Mouse (Mus musculus): ENCODE data around the gene A930033H14Rik. TPM values are rescaled to one million over a fixed set of nuclear protein-coding genes. Genes with fewer than 3 reads are reported as not detected.

Gene A930033H14Rik
- total RNA-seq, 2 experiments from 2014 or later: 3.8 to 4.7 TPM

Other genes with a start within 250 kb of the A930033H14Rik start
- 1 to 10 TPM; 7.3 to 8.5 TPM for gene Rhobtb1, start 61.7 kb downstream of the A930033H14Rik start, total RNA-seq (2021)
- gene Cdk1, start 139.8 kb upstream of the A930033H14Rik start, total RNA-seq (2021): 1 to 10 TPM; 2.9 to 3.4 TPM
- 100 to 1,000 TPM; 483 to 533 TPM for gene Ank3, start 185.7 kb upstream of the A930033H14Rik start, total RNA-seq (2021)

All from layer of hippocampus, postnatal 14 days (tissue).